Mouse (Mus musculus) midbrain, embryonic 13.5 days (tissue): ENCODE results near the gene 1700080O16Rik. TPM values are rescaled to one million over a fixed set of nuclear protein-coding genes. Genes with fewer than 3 reads are reported as not detected.

Experiments
- ATAC-seq: fragments of 200-750 bp; cut with Nextera tagmentation; 2 replicates; pipeline ENCODE4 v1.8.0; 2017; ENCODE audit warnings: mild to moderate bottlenecking, moderate TSS enrichment, moderate library complexity
- H3K27ac ChIP-seq: fragments of 300-500 bp; sonication (generic); 2 replicates; pipeline ENCODE4 v1.5.1; 2015; ENCODE audit warnings: inconsistent platforms, mild to moderate bottlenecking, moderate library complexity
- H3K27me3 ChIP-seq: fragments of 300-500 bp; sonication (generic); 2 replicates; pipeline ENCODE4 v1.6.1; 2015; ENCODE audit warnings: mild to moderate bottlenecking, inconsistent platforms
- H3K36me3 ChIP-seq: fragments of 300-500 bp; sonication (generic); 2 replicates; pipeline ENCODE4 v1.6.1; 2015; ENCODE audit warnings: mild to moderate bottlenecking, inconsistent platforms
- H3K4me1 ChIP-seq: fragments of 300-500 bp; sonication (generic); replicated peaks from 2 replicates; pipeline ENCODE4 v1.6.1; 2015; ENCODE audit warnings: inconsistent platforms
- H3K4me2 ChIP-seq: fragments of 300-500 bp; sonication (generic); replicated peaks from 2 replicates; pipeline ENCODE4 v1.6.1; 2015; ENCODE audit warnings: moderate library complexity, mild to moderate bottlenecking, inconsistent platforms
- H3K4me3 ChIP-seq: fragments of 300-500 bp; sonication (generic); replicated peaks from 2 replicates; pipeline ENCODE4 v1.5.1; 2015; ENCODE audit warnings: mild to moderate bottlenecking, inconsistent platforms
- H3K9ac ChIP-seq: fragments of 300-500 bp; sonication (generic); replicated peaks from 2 replicates; pipeline ENCODE4 v1.6.1; 2015; ENCODE audit warnings: mild to moderate bottlenecking, inconsistent platforms
- H3K9me3 ChIP-seq: fragments of 300-500 bp; sonication (generic); 2 replicates; pipeline ENCODE4 v1.6.1; 2016; ENCODE audit warnings: mild to moderate bottlenecking, inconsistent platforms
- WGBS: fragments of 180-500 bp; shearing (Covaris S2); methylation state at CpG from one replicate; pipeline ENCODE4 v1.1.7; 2015; 5-methylcytosine and 5-hydroxymethylcytosine counted together
- polyA plus RNA-seq: library from polyadenylated mRNA; unstranded; fragments of >200 nt; fragmentation: Nextera tagmentation; extraction: Ambion mirVana; gene quantifications from 2 replicates; pipeline ENCODE4 v1.2.1, GENCODE M21; 2015

1700080O16Rik gene
- not detected in 2 replicates for polyA plus RNA-seq

GRCm38 (mm10) chrX:51972672-51973071 is at the start of gene 1700080O16Rik:
TSS of gene 1700080O16Rik (minus strand) at chrX:51972772.
- H3K4me2 ChIP-seq, result no peak within 1 kb of the TSS
- no peaks in the 10 kb centered on the region for H3K4me1 ChIP-seq
- no peaks in the 10 kb centered on the region for H3K27me3 ChIP-seq
- H3K27ac ChIP-seq, result no peak within 1 kb of the TSS
- no peak for ATAC-seq
- 97% methylated on average over 12 of the region's 12 CpGs for WGBS
- H3K4me3 ChIP-seq, result no peak within 1 kb of the TSS
- H3K36me3 ChIP-seq, result no peaks in the 10 kb centered on the region
- H3K9me3 ChIP-seq, result no peaks in the 10 kb centered on the region
- H3K9ac ChIP-seq, result no peak within 1 kb of the TSS

GRCm38 (mm10) chrX:52017660-52018059 is 45.1 kb upstream of the 1700080O16Rik start:
- Histone ChIP-seq H3K4me2 (no peak overlapping the region), H3K4me1 (no peaks in the 10 kb centered on the region), H3K9me3 (no peaks in the 10 kb centered on the region), H3K4me3 (no peak overlapping the region), H3K27me3 (no peaks in the 10 kb centered on the region), H3K27ac (no peak overlapping the region), H3K36me3 (no peaks in the 10 kb centered on the region), H3K9ac (no peak overlapping the region)
- ATAC-seq, result no peak
- WGBS, result 52% methylated on average over 9 of the region's 9 CpGs

GRCm38 (mm10) chrX:52000072-52000471 is 27.5 kb upstream of the 1700080O16Rik start:
- Histone ChIP-seq H3K9me3 (no peaks in the 10 kb centered on the region), H3K27ac (no peak overlapping the region), H3K4me3 (no peak overlapping the region), H3K27me3 (no peaks in the 10 kb centered on the region), H3K4me2 (no peak overlapping the region), H3K9ac (no peak overlapping the region), H3K36me3 (no peaks in the 10 kb centered on the region), H3K4me1 (no peaks in the 10 kb centered on the region)
- ATAC-seq, result no peak
- 78% methylated on average over 5 of the region's 5 CpGs for WGBS

GRCm38 (mm10) chrX:51999426-51999825 is 26.9 kb upstream of the 1700080O16Rik start:
- H3K9ac ChIP-seq, result no peak overlapping the region
- no peaks in the 10 kb centered on the region for H3K9me3 ChIP-seq
- no peak overlapping the region for H3K27ac ChIP-seq
- WGBS, result 76% methylated on average over 4 of the region's 4 CpGs
- no peak overlapping the region for H3K4me2 ChIP-seq
- no peaks in the 10 kb centered on the region for H3K4me1 ChIP-seq
- no peak overlapping the region for H3K4me3 ChIP-seq
- no peak for ATAC-seq
- H3K36me3 ChIP-seq, result no peaks in the 10 kb centered on the region
- no peaks in the 10 kb centered on the region for H3K27me3 ChIP-seq

GRCm38 (mm10) chrX:51976361-51976760 is 3.8 kb upstream of the 1700080O16Rik start:
- Histone ChIP-seq H3K4me1 (no peaks in the 10 kb centered on the region), H3K36me3 (no peaks in the 10 kb centered on the region), H3K4me3 (no peak overlapping the region), H3K27ac (no peak overlapping the region), H3K4me2 (no peak overlapping the region), H3K9me3 (no peaks in the 10 kb centered on the region), H3K27me3 (no peaks in the 10 kb centered on the region), H3K9ac (no peak overlapping the region)
- ATAC-seq, result no peak
- 75% methylated on average over 4 of the region's 4 CpGs for WGBS

- Histone ChIP-seq H3K4me1 (no peaks in the 10 kb centered on the region), H3K27ac (no peak overlapping the region), H3K4me2 (no peak overlapping the region), H3K27me3 (no peaks in the 10 kb centered on the region), H3K36me3 (no peaks in the 10 kb centered on the region), H3K4me3 (no peak overlapping the region), H3K9me3 (no peaks in the 10 kb centered on the region), H3K9ac (no peak overlapping the region)
- no peak for ATAC-seq
These were observed 2.0 kb upstream of the 1700080O16Rik start for GRCm38 (mm10) chrX:51974618-51975017.

- WGBS, result 87% methylated on average over 3 of the region's 3 CpGs
- Histone ChIP-seq H3K9me3 (no peaks in the 10 kb centered on the region), H3K9ac (no peak overlapping the region), H3K36me3 (no peaks in the 10 kb centered on the region), H3K4me3 (no peak overlapping the region), H3K27ac (no peak overlapping the region), H3K4me2 (no peak overlapping the region), H3K27me3 (no peaks in the 10 kb centered on the region), H3K4me1 (no peaks in the 10 kb centered on the region)
- ATAC-seq, result no peak
These were observed 24.5 kb downstream of the 1700080O16Rik start for GRCm38 (mm10) chrX:51948071-51948470.

- Histone ChIP-seq H3K4me2 (no peak overlapping the region), H3K27ac (no peak overlapping the region), H3K36me3 (no peaks in the 10 kb centered on the region), H3K9me3 (no peaks in the 10 kb centered on the region), H3K4me1 (no peaks in the 10 kb centered on the region), H3K9ac (no peak overlapping the region), H3K27me3 (no peaks in the 10 kb centered on the region), H3K4me3 (no peak overlapping the region)
- ATAC-seq, result no peak
- WGBS, result 61% methylated on average over 5 of the region's 5 CpGs
These were observed 34.5 kb downstream of the 1700080O16Rik start for GRCm38 (mm10) chrX:51938076-51938475.

- Histone ChIP-seq H3K27me3 (no peaks in the 10 kb centered on the region), H3K4me3 (no peak overlapping the region), H3K27ac (no peak overlapping the region), H3K9ac (no peak overlapping the region), H3K4me1 (no peaks in the 10 kb centered on the region), H3K4me2 (no peak overlapping the region), H3K9me3 (no peaks in the 10 kb centered on the region), H3K36me3 (no peaks in the 10 kb centered on the region)
- ATAC-seq, result no peak
- WGBS, result 91% methylated on average over 4 of the region's 4 CpGs
These were observed 53.5 kb downstream of the 1700080O16Rik start for GRCm38 (mm10) chrX:51919091-51919490.

Other genes starting within 250 kb of the 1700080O16Rik start
- not detected in 2 replicates for gene Usp26, start 171.5 kb downstream of the 1700080O16Rik start, polyA plus RNA-seq
- gene Gpc4, start 192.5 kb upstream of the 1700080O16Rik start, polyA plus RNA-seq, result 11.2 and 13.3 TPM in 2 replicates